8 mouse cellular contexts compared by ENCODE assay signal in the genomic region with DNA sequence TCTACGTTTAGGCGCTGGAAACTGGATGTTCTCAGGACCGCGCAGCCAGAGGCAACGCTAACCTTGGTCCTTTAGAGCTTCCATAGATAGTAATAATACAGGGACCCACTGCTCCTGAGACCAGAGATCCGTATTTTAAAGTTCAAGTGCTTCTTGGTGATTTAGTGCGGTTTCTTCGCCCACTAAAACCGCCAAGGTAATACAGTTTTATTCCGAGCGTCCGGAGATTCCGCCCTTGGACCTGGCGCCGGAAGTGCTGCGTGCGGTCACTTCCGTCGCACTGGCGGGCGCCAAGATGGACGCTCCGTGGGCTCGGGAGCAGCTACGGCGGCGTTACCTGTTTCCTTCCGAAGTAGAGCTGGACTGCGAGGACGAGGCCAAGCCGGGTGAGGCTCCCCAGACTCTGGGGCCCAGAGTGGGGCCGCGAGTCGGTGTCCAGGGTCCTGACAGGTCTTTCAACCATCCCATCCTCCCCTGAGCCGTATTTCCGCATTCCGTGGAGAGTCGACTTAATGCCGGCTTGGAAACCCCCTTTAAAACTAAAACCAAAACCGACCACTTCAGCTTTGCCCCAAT. TPM values are rescaled to one million over a fixed set of nuclear protein-coding genes. Genes with fewer than 3 reads are reported as not detected.
DNase-seq lines count a peak whose midpoint lies in the region; ATAC-seq and TF ChIP-seq lines count a peak whose summit lies in the region.

A gene (plus strand): TSS at position 79 of the 576 bp plus-strand sequence.

- TF ChIP-seq CTCF in heart, adult 2 months (IDR thresholded peaks at IDR 0.05) = no peak

- peak within 1 kb of the TSS; percentile 92 for H3K27ac ChIP-seq in embryonic facial prominence, embryonic 13.5 days
- peak within 1 kb of the TSS; percentile 91 for H3K27ac ChIP-seq in heart, adult 2 months
- H3K27ac ChIP-seq in limb, embryonic 13.5 days = peak within 1 kb of the TSS; percentile 91
- H3K27ac ChIP-seq in midbrain, embryonic 15.5 days = peak within 1 kb of the TSS; percentile 90

- no peaks in the 10 kb centered on the region for H3K9me3 ChIP-seq in embryonic facial prominence, embryonic 13.5 days
- no peaks in the 10 kb centered on the region for H3K9me3 ChIP-seq in limb, embryonic 13.5 days
- H3K9me3 ChIP-seq in midbrain, embryonic 15.5 days = no peaks in the 10 kb centered on the region

- WGBS in embryonic facial prominence, embryonic 13.5 days = under 1% methylated on average over 40 of the region's 40 CpGs
- under 1% methylated on average over 40 of the region's 40 CpGs for WGBS in heart, adult 2 months
- WGBS in limb, embryonic 13.5 days = under 1% methylated on average over 40 of the region's 40 CpGs
- under 1% methylated on average over 40 of the region's 40 CpGs for WGBS in midbrain, embryonic 15.5 days

- peak; percentile 87 for TF ChIP-seq POLR2A in heart, adult 2 months (IDR thresholded peaks at IDR 0.05; ENCODE audit: insufficient read depth, low read depth, low read length)

- no peaks in the 10 kb centered on the region for H3K27me3 ChIP-seq in embryonic facial prominence, embryonic 13.5 days
- no peaks in the 10 kb centered on the region for H3K27me3 ChIP-seq in heart, adult 2 months (ENCODE audit: control insufficient read depth, insufficient read depth, low read length)
- no peaks in the 10 kb centered on the region for H3K27me3 ChIP-seq in limb, embryonic 13.5 days
- no peaks in the 10 kb centered on the region; the same call in 1 of the 2 replicates for H3K27me3 ChIP-seq in midbrain, embryonic 15.5 days (replicated peaks)

- peak within 1 kb of the TSS; percentile 79 for H3K4me3 ChIP-seq in embryonic facial prominence, embryonic 13.5 days
- peak within 1 kb of the TSS; percentile 81 for H3K4me3 ChIP-seq in heart, adult 2 months
- peak within 1 kb of the TSS; percentile 75 for H3K4me3 ChIP-seq in limb, embryonic 13.5 days
- H3K4me3 ChIP-seq in midbrain, embryonic 15.5 days = peak within 1 kb of the TSS; percentile 91

- peaks cover 30% of the 10 kb centered on the region for H3K36me3 ChIP-seq in embryonic facial prominence, embryonic 13.5 days
- H3K36me3 ChIP-seq in heart, adult 2 months (ENCODE audit: control insufficient read depth, insufficient read depth, low read length) = peaks cover 3% of the 10 kb centered on the region
- peaks cover 31% of the 10 kb centered on the region for H3K36me3 ChIP-seq in limb, embryonic 13.5 days
- H3K36me3 ChIP-seq in midbrain, embryonic 15.5 days (replicated peaks) = peaks cover 17% of the 10 kb centered on the region

- DNase-seq in 416B (ENCODE audit: low read depth) = peak; percentile 69
- peak; percentile 68 to 77 for DNase-seq in adrenal gland, postnatal 36 days
- peak; percentile 81 to 83 for DNase-seq in heart, adult 2 months
- DNase-seq in kidney, adult 8-10 months = peak; percentile 42 to 64
- DNase-seq in spleen, postnatal 10 days (ENCODE audit: low spot score in 2 of 2) = peak; percentile 68 to 73

- ATAC-seq in embryonic facial prominence, embryonic 13.5 days (ENCODE audit: insufficient number of reproducible peaks, insufficient read depth, low FRiP score, low TSS enrichment, low read depth) = no peak
- peak; percentile 72; the same call in 1 of the 2 replicates for ATAC-seq in limb, embryonic 13.5 days (ENCODE audit: low FRiP score, low read depth)
- peak; percentile 86 for ATAC-seq in midbrain, embryonic 15.5 days (replicated peaks)

- H3K9ac ChIP-seq in embryonic facial prominence, embryonic 13.5 days = peak within 1 kb of the TSS; percentile 84
- peak within 1 kb of the TSS; percentile 74 for H3K9ac ChIP-seq in heart, adult 2 months (ENCODE audit: low read depth, low read length)
- peak within 1 kb of the TSS; percentile 83 for H3K9ac ChIP-seq in limb, embryonic 13.5 days
- peak within 1 kb of the TSS; percentile 83 for H3K9ac ChIP-seq in midbrain, embryonic 15.5 days

- no peak for TF ChIP-seq EP300 in heart, adult 2 months (IDR thresholded peaks at IDR 0.05; ENCODE audit: insufficient read depth, low read depth, low read length)

- peaks cover 5% of the 10 kb centered on the region; the same call in 1 of the 2 replicates for H3K4me1 ChIP-seq in embryonic facial prominence, embryonic 13.5 days
- H3K4me1 ChIP-seq in heart, adult 2 months (ENCODE audit: control insufficient read depth, insufficient read depth, low read length) = peaks cover 1% of the 10 kb centered on the region; the same call in 1 of the 2 replicates
- H3K4me1 ChIP-seq in limb, embryonic 13.5 days = peaks cover 7% of the 10 kb centered on the region
- H3K4me1 ChIP-seq in midbrain, embryonic 15.5 days = peaks cover 13% of the 10 kb centered on the region

- intact Hi-C loops in heart, adult 2 months (cut with DNase I) = loop anchor here (1.0 kb wide), 1 partner anchor 40 kb away; a partner anchor contains a TSS

- H3K79me2 ChIP-seq in heart, adult 2 months (replicated peaks; ENCODE audit: control insufficient read depth, insufficient read depth, low read length) = no peaks in the 10 kb centered on the region; the same call in 1 of the 2 replicates

- H3K4me2 ChIP-seq in embryonic facial prominence, embryonic 13.5 days = peak within 1 kb of the TSS; percentile 88
- peak within 1 kb of the TSS; percentile 76 for H3K4me2 ChIP-seq in limb, embryonic 13.5 days (replicated peaks)
- peak within 1 kb of the TSS; percentile 77 for H3K4me2 ChIP-seq in midbrain, embryonic 15.5 days

RNA-seq across cellular contexts. Expression of the gene that starts here (rescaled TPM):
- total RNA-seq in adrenal gland, postnatal 36 days (2021) = 10 to 100 TPM; 40.8 to 43.0 TPM
- polyA plus RNA-seq in embryonic facial prominence, embryonic 13.5 days (2015; fragmentation: Nextera tagmentation; extraction: Ambion mirVana) = 65.7 and 71.6 TPM in 2 replicates
- total RNA-seq in heart, adult 2 months (2021) = 10 to 100 TPM; 11.7 to 12.2 TPM
- polyA plus RNA-seq in heart, adult 2 months (2012; rRNA removed) = 16.5 and 24.0 TPM in 2 replicates
- 67.2 and 75.3 TPM in 2 replicates for polyA plus RNA-seq in limb, embryonic 13.5 days (2015; fragmentation: Nextera tagmentation; extraction: Ambion mirVana)
- polyA plus RNA-seq in midbrain, embryonic 15.5 days (2015; fragmentation: Nextera tagmentation; extraction: Ambion mirVana) = 88.4 and 90.4 TPM in 2 replicates
